Mouse (Mus musculus) forebrain, embryonic 15.5 days (tissue): ENCODE data around the gene Cnot4. TPM values are rescaled to one million over a fixed set of nuclear protein-coding genes. Genes with fewer than 3 reads are reported as not detected.

Source experiments
- ATAC-seq: fragments of 200-750 bp; cut with Nextera tagmentation; replicated peaks from 2 replicates; pipeline ENCODE4 v1.8.0; 2017; ENCODE audit warnings: mild to moderate bottlenecking, moderate TSS enrichment, moderate library complexity
- H3K27ac ChIP-seq: fragments of 300-500 bp; sonication (generic); replicated peaks from 2 replicates; pipeline ENCODE4 v1.5.1; 2015; ENCODE audit warnings: mild to moderate bottlenecking, inconsistent platforms
- H3K27me3 ChIP-seq: fragments of 300-500 bp; sonication (generic); 2 replicates; pipeline ENCODE4 v1.6.1; 2015; ENCODE audit warnings: inconsistent platforms
- H3K36me3 ChIP-seq: fragments of 300-500 bp; sonication (generic); 2 replicates; pipeline ENCODE4 v1.6.1; 2015; ENCODE audit warnings: mild to moderate bottlenecking, inconsistent platforms
- H3K4me1 ChIP-seq: fragments of 300-500 bp; sonication (generic); 2 replicates; pipeline ENCODE4 v1.6.1; 2015; ENCODE audit warnings: inconsistent platforms
- H3K4me2 ChIP-seq: fragments of 300-500 bp; sonication (generic); replicated peaks from 2 replicates; pipeline ENCODE4 v1.6.1; 2015; ENCODE audit warnings: mild to moderate bottlenecking, inconsistent platforms
- H3K4me3 ChIP-seq: fragments of 300-500 bp; sonication (generic); 2 replicates; pipeline ENCODE4 v1.5.1; 2015; ENCODE audit warnings: mild to moderate bottlenecking, inconsistent platforms
- H3K9ac ChIP-seq: fragments of 300-500 bp; sonication (generic); replicated peaks from 2 replicates; pipeline ENCODE4 v1.6.1; 2015; ENCODE audit warnings: mild to moderate bottlenecking, inconsistent platforms
- H3K9me3 ChIP-seq: fragments of 300-500 bp; sonication (generic); 2 replicates; pipeline ENCODE4 v1.6.1; 2016; ENCODE audit warnings: inconsistent platforms
- WGBS: fragments of 180-500 bp; shearing (Covaris S2); methylation state at CpG from one replicate; pipeline ENCODE4 v1.1.7; 2015; ENCODE audit warnings: mixed read lengths; 5-methylcytosine and 5-hydroxymethylcytosine counted together
- polyA plus RNA-seq: library from polyadenylated mRNA; unstranded; fragments of >200 nt; fragmentation: Nextera tagmentation; extraction: Ambion mirVana; gene quantifications from 2 replicates; pipeline ENCODE4 v1.2.1, GENCODE M21; 2015

Cnot4 gene
- polyA plus RNA-seq, 1 experiment from 2014 or later: 37.8 TPM

- no peaks in the 10 kb centered on the region for H3K36me3 ChIP-seq
- 81% methylated on average over 6 of the region's 6 CpGs for WGBS
- H3K27me3 ChIP-seq: no peaks in the 10 kb centered on the region
- H3K9ac ChIP-seq: no peak overlapping the region
- H3K9me3 ChIP-seq: no peaks in the 10 kb centered on the region
- no peak overlapping the region for H3K27ac ChIP-seq
- no peak for ATAC-seq
- H3K4me2 ChIP-seq: no peak overlapping the region
- H3K4me1 ChIP-seq: peaks cover 16% of the 10 kb centered on the region
- no peak overlapping the region for H3K4me3 ChIP-seq
These were observed 103.3 kb downstream of the Cnot4 start for GRCm38 (mm10) chr6:35030226-35030625.

- WGBS: 53% methylated on average over 2 of the region's 2 CpGs
- Histone ChIP-seq H3K4me3 (no peak overlapping the region), H3K9me3 (no peaks in the 10 kb centered on the region), H3K9ac (no peak overlapping the region), H3K27ac (no peak overlapping the region), H3K36me3 (peaks cover 2% of the 10 kb centered on the region; the same call in 1 of the 2 replicates), H3K4me2 (no peak overlapping the region), H3K4me1 (peaks cover 16% of the 10 kb centered on the region), H3K27me3 (no peaks in the 10 kb centered on the region)
- peak; percentile 51; the same call in 1 of the 2 replicates for ATAC-seq
These were observed 105.5 kb downstream of the Cnot4 start for GRCm38 (mm10) chr6:35028023-35028422.

GRCm38 (mm10) chr6:35027257-35027656 is 106.3 kb downstream of the Cnot4 start:
- peak; percentile 32; the same call in 1 of the 2 replicates for ATAC-seq
- WGBS: 55% methylated on average over 6 of the region's 6 CpGs

GRCm38 (mm10) chr6:35016624-35017023 is 116.9 kb downstream of the Cnot4 start:
- no peak for ATAC-seq
- 94% methylated on average over 5 of the region's 5 CpGs for WGBS
- no peaks in the 10 kb centered on the region for H3K27me3 ChIP-seq

More at GRCm38 (mm10) chr6:35027257-35027656, 106.3 kb downstream of the Cnot4 start:
- no peak overlapping the region for H3K4me2 ChIP-seq
- no peaks in the 10 kb centered on the region for H3K27me3 ChIP-seq
- no peak overlapping the region for H3K9ac ChIP-seq
- H3K9me3 ChIP-seq: no peaks in the 10 kb centered on the region
- peaks cover 16% of the 10 kb centered on the region for H3K4me1 ChIP-seq
- H3K27ac ChIP-seq: 0 out of 2 replicates have a peak overlapping the region, but pooled peaks have one; percentile 23
- H3K4me3 ChIP-seq: no peak overlapping the region
- H3K36me3 ChIP-seq: peaks cover 8% of the 10 kb centered on the region; the same call in 1 of the 2 replicates

GRCm38 (mm10) chr6:35011953-35012352 is 121.6 kb downstream of the Cnot4 start:
- Histone ChIP-seq H3K9ac (no peak overlapping the region), H3K27me3 (no peaks in the 10 kb centered on the region), H3K27ac (no peak overlapping the region), H3K9me3 (no peaks in the 10 kb centered on the region), H3K36me3 (no peaks in the 10 kb centered on the region), H3K4me1 (peaks cover 4% of the 10 kb centered on the region; the same call in 1 of the 2 replicates), H3K4me3 (no peak overlapping the region), H3K4me2 (no peak overlapping the region)
- 62% methylated on average over 1 of the region's 1 CpGs for WGBS
- peak; percentile 80 for ATAC-seq

More at GRCm38 (mm10) chr6:35016624-35017023, 116.9 kb downstream of the Cnot4 start:
- Histone ChIP-seq H3K4me2 (no peak overlapping the region), H3K4me3 (no peak overlapping the region), H3K27ac (no peak overlapping the region), H3K4me1 (peaks cover 4% of the 10 kb centered on the region; the same call in 1 of the 2 replicates), H3K36me3 (no peaks in the 10 kb centered on the region), H3K9me3 (no peaks in the 10 kb centered on the region), H3K9ac (no peak overlapping the region)

- WGBS: 98% methylated on average over 5 of the region's 5 CpGs
These were observed 122.8 kb downstream of the Cnot4 start for GRCm38 (mm10) chr6:35010705-35011104.

GRCm38 (mm10) chr6:35002261-35002669 is 131.3 kb downstream of the Cnot4 start:
- Histone ChIP-seq H3K9me3 (no peaks in the 10 kb centered on the region), H3K9ac (no peak overlapping the region), H3K4me3 (peak overlapping the region; percentile 8; the same call in 1 of the 2 replicates), H3K27ac (peak overlapping the region; percentile 63), H3K4me2 (peak overlapping the region; percentile 31), H3K27me3 (no peaks in the 10 kb centered on the region), H3K36me3 (no peaks in the 10 kb centered on the region), H3K4me1 (peaks cover 30% of the 10 kb centered on the region)
- 44% methylated on average over 18 of the region's 18 CpGs for WGBS
- peak; percentile 67 for ATAC-seq

More at GRCm38 (mm10) chr6:35010705-35011104, 122.8 kb downstream of the Cnot4 start:
- Histone ChIP-seq H3K9me3 (no peaks in the 10 kb centered on the region), H3K4me1 (peaks cover 4% of the 10 kb centered on the region; the same call in 1 of the 2 replicates), H3K27me3 (no peaks in the 10 kb centered on the region), H3K9ac (no peak overlapping the region), H3K36me3 (no peaks in the 10 kb centered on the region), H3K27ac (no peak overlapping the region), H3K4me3 (no peak overlapping the region), H3K4me2 (no peak overlapping the region)
- no peak for ATAC-seq

- H3K9ac ChIP-seq: no peak overlapping the region
- peak overlapping the region; percentile 11; the same call in 1 of the 2 replicates for H3K4me2 ChIP-seq
- H3K4me3 ChIP-seq: no peak overlapping the region
These were observed 134.4 kb downstream of the Cnot4 start for GRCm38 (mm10) chr6:34999101-34999500.

GRCm38 (mm10) chr6:34996496-34996895 is 137.0 kb downstream of the Cnot4 start:
- Histone ChIP-seq H3K36me3 (no peaks in the 10 kb centered on the region), H3K4me1 (peaks cover 22% of the 10 kb centered on the region), H3K9ac (no peak overlapping the region), H3K9me3 (no peaks in the 10 kb centered on the region), H3K27me3 (no peaks in the 10 kb centered on the region), H3K4me2 (no peak overlapping the region), H3K27ac (no peak overlapping the region), H3K4me3 (no peak overlapping the region)
- no peak for ATAC-seq
- WGBS: 72% methylated on average over 4 of the region's 4 CpGs

More at GRCm38 (mm10) chr6:34999101-34999500, 134.4 kb downstream of the Cnot4 start:
- ATAC-seq: peak; percentile 44; the same call in 1 of the 2 replicates
- peaks cover 37% of the 10 kb centered on the region for H3K4me1 ChIP-seq
- 20% methylated on average over 4 of the region's 4 CpGs for WGBS
- no peaks in the 10 kb centered on the region for H3K27me3 ChIP-seq
- no peaks in the 10 kb centered on the region for H3K9me3 ChIP-seq
- H3K27ac ChIP-seq: no peak overlapping the region
- H3K36me3 ChIP-seq: no peaks in the 10 kb centered on the region

GRCm38 (mm10) chr6:34995265-34995681 is 138.3 kb downstream of the Cnot4 start:
- WGBS: 2% methylated on average over 13 of the region's 13 CpGs
- Histone ChIP-seq H3K4me1 (peaks cover 15% of the 10 kb centered on the region), H3K9ac (no peak overlapping the region), H3K27me3 (no peaks in the 10 kb centered on the region), H3K36me3 (no peaks in the 10 kb centered on the region), H3K4me2 (peak overlapping the region; percentile 30; the same call in 1 of the 2 replicates), H3K27ac (no peak overlapping the region), H3K9me3 (no peaks in the 10 kb centered on the region), H3K4me3 (0 out of 2 replicates have a peak overlapping the region, but pooled peaks have one; percentile 12)
- ATAC-seq: peak; percentile 40

- no peaks in the 10 kb centered on the region for H3K27me3 ChIP-seq
- WGBS: 73% methylated on average over 5 of the region's 5 CpGs
- no peaks in the 10 kb centered on the region for H3K36me3 ChIP-seq
- no peak overlapping the region for H3K4me2 ChIP-seq
- no peak for ATAC-seq
- H3K9ac ChIP-seq: no peak overlapping the region
- H3K9me3 ChIP-seq: no peaks in the 10 kb centered on the region
- no peak overlapping the region for H3K4me3 ChIP-seq
- H3K4me1 ChIP-seq: peaks cover 14% of the 10 kb centered on the region
- H3K27ac ChIP-seq: no peak overlapping the region
These were observed 138.8 kb downstream of the Cnot4 start for GRCm38 (mm10) chr6:34994692-34995091.

- Histone ChIP-seq H3K36me3 (no peaks in the 10 kb centered on the region), H3K9ac (no peak overlapping the region), H3K27me3 (no peaks in the 10 kb centered on the region), H3K4me2 (no peak overlapping the region), H3K4me3 (no peak overlapping the region), H3K4me1 (peaks cover 7% of the 10 kb centered on the region), H3K9me3 (no peaks in the 10 kb centered on the region), H3K27ac (no peak overlapping the region)
- 69% methylated on average over 6 of the region's 6 CpGs for WGBS
- no peak for ATAC-seq
These were observed 144.3 kb downstream of the Cnot4 start for GRCm38 (mm10) chr6:34989263-34989662.
